Mouse (Mus musculus): ENCODE measurements around the gene Frmd4b. TPM values are rescaled to one million over a fixed set of nuclear protein-coding genes. Genes with fewer than 3 reads are reported as not detected.

Gene Frmd4b
- polyA plus RNA-seq, 1 experiment, result 0.59 TPM

- no peaks in the 10 kb centered on the region for H3K36me3 ChIP-seq (ENCODE audit: control insufficient read depth, insufficient read depth)
- H3ac ChIP-seq (ENCODE audit: control insufficient read depth, insufficient read length), result no peak overlapping the region
- peaks cover 8% of the 10 kb centered on the region for H3K27me3 ChIP-seq (ENCODE audit: control insufficient read depth, insufficient read depth, insufficient read length)
- no peak overlapping the region for H3K4me3 ChIP-seq
- no peak for TF ChIP-seq POLR2A (IDR thresholded peaks at IDR 0.05; ENCODE audit: insufficient read length, low read depth)
- no peak for TF ChIP-seq TCF3 (IDR thresholded peaks at IDR 0.05; ENCODE audit: insufficient read length, low read depth)
- TF ChIP-seq E2F4 (IDR thresholded peaks at IDR 0.05; ENCODE audit: insufficient read depth), result no peak
- TF ChIP-seq REST (IDR thresholded peaks at IDR 0.05; ENCODE audit: insufficient read depth, insufficient read length), result no peak
- no peak for TF ChIP-seq MAX (IDR thresholded peaks at IDR 0.05; ENCODE audit: low read depth)
- no peak for TF ChIP-seq POLR2AphosphoS2 (IDR thresholded peaks at IDR 0.05; ENCODE audit: insufficient read length, low read depth)
- no peak for TF ChIP-seq MYOG (IDR thresholded peaks at IDR 0.05; ENCODE audit: control insufficient read depth in 1 of 3, insufficient read depth in 1 of 3, insufficient read length in 2 of 3, low read depth in 2 of 3)
- TF ChIP-seq TCF12 (IDR thresholded peaks at IDR 0.05; ENCODE audit: insufficient read depth, poor library complexity, severe bottlenecking), result no peak
- no peak for TF ChIP-seq SRF (IDR thresholded peaks at IDR 0.05; ENCODE audit: control insufficient read depth, insufficient read length, low read depth)
- TF ChIP-seq CEBPB (IDR thresholded peaks at IDR 0.05; ENCODE audit: insufficient read depth, poor library complexity, severe bottlenecking), result no peak
- TF ChIP-seq USF1 (IDR thresholded peaks at IDR 0.05; ENCODE audit: low read depth), result no peak
- TF ChIP-seq MYOD1 (IDR thresholded peaks at IDR 0.05; ENCODE audit: control insufficient read depth in 1 of 3, insufficient read length in 2 of 3, low read depth in 2 of 3), result no peak
- H3K4me2 ChIP-seq (ENCODE audit: low read depth), result no peak overlapping the region
- H3K79me2 ChIP-seq (ENCODE audit: control insufficient read depth, insufficient read depth), result no peaks in the 10 kb centered on the region
Observed at GRCm38 (mm10) chr6:97590230-97590629, 27.1 kb downstream of the Frmd4b start.

GRCm38 (mm10) chr6:97589581-97589980 lies 27.8 kb downstream of the Frmd4b start:
- Histone ChIP-seq H3K27me3 (ENCODE audit: control insufficient read depth, insufficient read depth, insufficient read length) (peaks cover 3% of the 10 kb centered on the region), H3ac (ENCODE audit: control insufficient read depth, insufficient read length) (no peak overlapping the region), H3K4me3 (no peak overlapping the region), H3K4me2 (ENCODE audit: low read depth) (no peak overlapping the region), H3K79me2 (ENCODE audit: control insufficient read depth, insufficient read depth) (no peaks in the 10 kb centered on the region), H3K36me3 (ENCODE audit: control insufficient read depth, insufficient read depth) (no peaks in the 10 kb centered on the region)
- TF ChIP-seq MAX (IDR thresholded peaks at IDR 0.05; ENCODE audit: low read depth) (no peak), USF1 (IDR thresholded peaks at IDR 0.05; ENCODE audit: low read depth) (no peak), REST (IDR thresholded peaks at IDR 0.05; ENCODE audit: insufficient read depth, insufficient read length) (no peak), SRF (IDR thresholded peaks at IDR 0.05; ENCODE audit: control insufficient read depth, insufficient read length, low read depth) (no peak), CEBPB (IDR thresholded peaks at IDR 0.05; ENCODE audit: insufficient read depth, poor library complexity, severe bottlenecking) (no peak), MYOD1 (IDR thresholded peaks at IDR 0.05; ENCODE audit: control insufficient read depth in 1 of 3, insufficient read length in 2 of 3, low read depth in 2 of 3) (no peak), E2F4 (IDR thresholded peaks at IDR 0.05; ENCODE audit: insufficient read depth) (no peak), TCF3 (IDR thresholded peaks at IDR 0.05; ENCODE audit: insufficient read length, low read depth) (no peak), POLR2AphosphoS2 (IDR thresholded peaks at IDR 0.05; ENCODE audit: insufficient read length, low read depth) (no peak), TCF12 (IDR thresholded peaks at IDR 0.05; ENCODE audit: insufficient read depth, poor library complexity, severe bottlenecking) (no peak), POLR2A (IDR thresholded peaks at IDR 0.05; ENCODE audit: insufficient read length, low read depth) (no peak), MYOG (IDR thresholded peaks at IDR 0.05; ENCODE audit: control insufficient read depth in 1 of 3, insufficient read depth in 1 of 3, insufficient read length in 2 of 3, low read depth in 2 of 3) (no peak)

- no peaks in the 10 kb centered on the region for H3K27me3 ChIP-seq (ENCODE audit: control insufficient read depth, insufficient read depth, insufficient read length)
- no peak overlapping the region for H3K4me3 ChIP-seq
- no peak overlapping the region for H3K4me2 ChIP-seq (ENCODE audit: low read depth)
- H3K36me3 ChIP-seq (ENCODE audit: control insufficient read depth, insufficient read depth), result no peaks in the 10 kb centered on the region
- no peaks in the 10 kb centered on the region for H3K79me2 ChIP-seq (ENCODE audit: control insufficient read depth, insufficient read depth)
- H3ac ChIP-seq (ENCODE audit: control insufficient read depth, insufficient read length), result no peak overlapping the region
- TF ChIP-seq MAX (IDR thresholded peaks at IDR 0.05; ENCODE audit: low read depth) (no peak), TCF3 (IDR thresholded peaks at IDR 0.05; ENCODE audit: insufficient read length, low read depth) (no peak), TCF12 (IDR thresholded peaks at IDR 0.05; ENCODE audit: insufficient read depth, poor library complexity, severe bottlenecking) (no peak), POLR2AphosphoS2 (IDR thresholded peaks at IDR 0.05; ENCODE audit: insufficient read length, low read depth) (no peak), MYOD1 (IDR thresholded peaks at IDR 0.05; ENCODE audit: control insufficient read depth in 1 of 3, insufficient read length in 2 of 3, low read depth in 2 of 3) (no peak), USF1 (IDR thresholded peaks at IDR 0.05; ENCODE audit: low read depth) (no peak)
Observed at GRCm38 (mm10) chr6:97589031-97589430, 28.3 kb downstream of the Frmd4b start.

GRCm38 (mm10) chr6:97586606-97587005 lies 30.7 kb downstream of the Frmd4b start:
- H3ac ChIP-seq (ENCODE audit: control insufficient read depth, insufficient read length), result no peak overlapping the region
- H3K36me3 ChIP-seq (ENCODE audit: control insufficient read depth, insufficient read depth), result no peaks in the 10 kb centered on the region
- H3K79me2 ChIP-seq (ENCODE audit: control insufficient read depth, insufficient read depth), result no peaks in the 10 kb centered on the region
- H3K27me3 ChIP-seq (ENCODE audit: control insufficient read depth, insufficient read depth, insufficient read length), result no peaks in the 10 kb centered on the region
- H3K4me2 ChIP-seq (ENCODE audit: low read depth), result no peak overlapping the region
- H3K4me3 ChIP-seq, result no peak overlapping the region
- no peak for TF ChIP-seq USF1 (IDR thresholded peaks at IDR 0.05; ENCODE audit: low read depth)
- no peak for TF ChIP-seq MYOG (IDR thresholded peaks at IDR 0.05; ENCODE audit: control insufficient read depth in 1 of 3, insufficient read depth in 1 of 3, insufficient read length in 2 of 3, low read depth in 2 of 3)
- no peak for TF ChIP-seq E2F4 (IDR thresholded peaks at IDR 0.05; ENCODE audit: insufficient read depth)
- TF ChIP-seq MAX (IDR thresholded peaks at IDR 0.05; ENCODE audit: low read depth), result no peak
- no peak for TF ChIP-seq TCF3 (IDR thresholded peaks at IDR 0.05; ENCODE audit: insufficient read length, low read depth)
- no peak for TF ChIP-seq REST (IDR thresholded peaks at IDR 0.05; ENCODE audit: insufficient read depth, insufficient read length)
- no peak for TF ChIP-seq POLR2AphosphoS2 (IDR thresholded peaks at IDR 0.05; ENCODE audit: insufficient read length, low read depth)
- TF ChIP-seq POLR2A (IDR thresholded peaks at IDR 0.05; ENCODE audit: insufficient read length, low read depth), result no peak
- no peak for TF ChIP-seq SRF (IDR thresholded peaks at IDR 0.05; ENCODE audit: control insufficient read depth, insufficient read length, low read depth)
- TF ChIP-seq TCF12 (IDR thresholded peaks at IDR 0.05; ENCODE audit: insufficient read depth, poor library complexity, severe bottlenecking), result no peak
- no peak for TF ChIP-seq MYOD1 (IDR thresholded peaks at IDR 0.05; ENCODE audit: control insufficient read depth in 1 of 3, insufficient read length in 2 of 3, low read depth in 2 of 3)
- TF ChIP-seq CEBPB (IDR thresholded peaks at IDR 0.05; ENCODE audit: insufficient read depth, poor library complexity, severe bottlenecking), result no peak
